Mouse (Mus musculus): Measurements from ENCODE around the gene Rnf212b. TPM values are rescaled to one million over a fixed set of nuclear protein-coding genes. Genes with fewer than 3 reads are reported as not detected.

Gene Rnf212b
- polyA plus RNA-seq, 2 experiments: not detected

DNA sequence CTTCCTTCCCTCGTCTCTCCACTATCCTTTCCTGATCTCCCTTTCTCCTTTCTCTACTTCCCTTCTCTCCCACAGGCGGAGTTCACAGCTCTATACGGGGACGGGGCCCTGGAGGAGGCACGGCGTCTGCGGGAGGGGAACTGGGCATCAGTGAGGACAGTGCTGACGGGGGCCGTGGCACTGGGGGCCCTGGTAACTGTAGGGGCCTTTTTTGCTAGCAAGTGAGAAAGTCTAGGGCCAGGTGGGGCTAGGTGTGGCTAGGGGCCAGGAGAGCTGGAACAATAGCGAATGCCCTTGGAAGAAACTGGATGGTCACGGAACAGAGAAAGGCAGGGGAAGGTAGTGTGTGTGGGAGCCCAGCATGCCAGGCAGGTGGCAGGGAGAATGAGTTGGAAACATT, 71.4 kb downstream of the Rnf212b start:
- DNase-seq (ENCODE audit: low read depth in 3 of 3, low spot score in 3 of 3) (no peak), ATAC-seq (ENCODE audit: insufficient read depth) (no peak)
- Histone ChIP-seq H3K4me2 (ENCODE audit: low read depth) (no peak overlapping the region), H3K36me3 (replicated peaks; ENCODE audit: control insufficient read depth, insufficient read depth, low read depth) (no peaks in the 10 kb centered on the region), H3K4me1 (replicated peaks; ENCODE audit: control insufficient read depth in 2 of 2, insufficient read depth in 2 of 2, low read length in 1 of 2) (peaks cover 3 to 6% of the 10 kb centered on the region in 2 experiments; a peak in 3 of 4 replicates), H3K27me3 (ENCODE audit: control insufficient read depth, insufficient read depth, low read length) (no peaks in the 10 kb centered on the region), H3K27ac (no peak overlapping the region), H3K9ac (replicated peaks) (no peak overlapping the region), H3K9me3 (ENCODE audit: control insufficient read depth, low read length) (no peaks in the 10 kb centered on the region), H3K4me3 (ENCODE audit: insufficient read depth in 1 of 2, low read depth in 2 of 2, low read length in 2 of 2) (no peak overlapping the region)
- WGBS (ENCODE audit: insufficient replicate concordance): 80% methylated on average over 11 of the region's 11 CpGs
- TF ChIP-seq EP300 (IDR thresholded peaks at IDR 0.05; ENCODE audit: low read depth): no peak
- TF ChIP-seq CTCF (IDR thresholded peaks at IDR 0.05; ENCODE audit: low read depth): no peak

DNA sequence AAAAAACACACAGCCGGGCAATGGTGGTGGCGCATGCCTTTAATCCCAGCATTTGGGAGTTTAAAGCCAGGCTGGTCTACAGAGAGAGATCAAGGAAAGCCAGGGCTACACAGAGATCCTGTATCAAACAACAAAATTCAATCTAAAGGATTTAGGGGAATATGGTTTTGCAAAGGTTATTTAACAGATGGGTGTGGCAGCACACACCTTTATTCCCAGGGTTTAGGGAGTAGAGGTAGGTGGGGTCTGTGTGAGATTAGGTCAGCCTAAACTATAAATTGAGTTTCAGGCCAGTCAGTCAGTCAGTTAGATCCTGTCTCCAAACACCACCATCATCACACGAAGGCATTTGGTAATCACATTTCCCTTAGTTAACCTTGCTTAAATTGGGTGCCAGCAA, 78.3 kb downstream of the Rnf212b start, which contains the start of gene Pabpn1:
TSS of gene Pabpn1 (plus strand) at position 301 of the 400 bp plus-strand sequence.
- Histone ChIP-seq H3K27ac (peak within 1 kb of the TSS; percentile 80), H3K9me3 (ENCODE audit: control insufficient read depth, low read length) (no peaks in the 10 kb centered on the region), H3K4me3 (ENCODE audit: insufficient read depth in 1 of 2, low read depth in 2 of 2, low read length in 2 of 2) (peak within 1 kb of the TSS; percentile 83 to 92), H3K36me3 (replicated peaks; ENCODE audit: control insufficient read depth, insufficient read depth, low read depth) (peaks cover 19% of the 10 kb centered on the region), H3K4me1 (replicated peaks; ENCODE audit: control insufficient read depth in 2 of 2, insufficient read depth in 2 of 2, low read length in 1 of 2) (peaks cover 12 to 15% of the 10 kb centered on the region in 2 experiments; a peak in 3 of 4 replicates), H3K9ac (replicated peaks) (peak within 1 kb of the TSS; percentile 65), H3K4me2 (ENCODE audit: low read depth) (peak within 1 kb of the TSS; percentile 73), H3K27me3 (ENCODE audit: control insufficient read depth, insufficient read depth, low read length) (no peaks in the 10 kb centered on the region)
- no peak for TF ChIP-seq EP300 (IDR thresholded peaks at IDR 0.05; ENCODE audit: low read depth)
- TF ChIP-seq CTCF (IDR thresholded peaks at IDR 0.05; ENCODE audit: low read depth): no peak
- 86% methylated on average over 3 of the region's 3 CpGs for WGBS (ENCODE audit: insufficient replicate concordance)
- DNase-seq (ENCODE audit: low read depth in 3 of 3, low spot score in 3 of 3): no peak
- ATAC-seq (ENCODE audit: insufficient read depth): no peak

DNA sequence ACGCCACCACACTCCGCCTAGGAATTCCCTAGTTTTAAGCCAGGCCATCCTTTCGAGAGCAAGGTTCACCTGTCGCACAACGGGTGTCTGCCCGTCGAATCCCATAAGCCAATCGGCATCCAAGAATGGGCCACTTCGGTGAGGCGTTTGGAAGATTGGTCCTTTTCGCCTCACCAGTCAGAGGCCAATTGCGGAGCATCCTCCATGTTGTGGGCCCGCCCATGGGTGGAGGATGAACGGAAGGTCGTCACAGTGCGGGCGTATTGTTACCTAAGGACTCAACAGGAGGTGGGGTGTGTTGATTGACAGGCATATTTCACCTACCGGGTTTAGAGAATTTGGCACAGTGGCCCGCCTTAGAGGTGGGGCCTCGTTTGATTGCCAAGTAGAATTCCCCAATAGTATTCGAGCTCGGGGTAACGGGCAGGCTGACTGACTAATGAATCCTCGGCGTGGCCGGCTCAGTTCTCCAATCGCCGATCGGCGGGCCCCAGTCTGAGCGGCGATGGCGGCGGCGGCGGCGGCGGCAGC, 79.8 kb downstream of the Rnf212b start:
- peak overlapping the region; percentile 99 for H3K4me2 ChIP-seq (ENCODE audit: low read depth)
- TF ChIP-seq EP300 (IDR thresholded peaks at IDR 0.05; ENCODE audit: low read depth) (peak; percentile 44; the same call in 1 of the 2 replicates), CTCF (IDR thresholded peaks at IDR 0.05; ENCODE audit: low read depth) (no peak)
- DNase-seq (ENCODE audit: low read depth in 3 of 3, low spot score in 3 of 3): peak; percentile 100
- under 1% methylated on average over 38 of the region's 38 CpGs for WGBS (ENCODE audit: insufficient replicate concordance)
- H3K27me3 ChIP-seq (ENCODE audit: control insufficient read depth, insufficient read depth, low read length): no peaks in the 10 kb centered on the region
- H3K36me3 ChIP-seq (replicated peaks; ENCODE audit: control insufficient read depth, insufficient read depth, low read depth): peaks cover 31% of the 10 kb centered on the region
- H3K27ac ChIP-seq: peak overlapping the region; percentile 80
- H3K9ac ChIP-seq (replicated peaks): peak overlapping the region; percentile 92
- peaks cover 12 to 15% of the 10 kb centered on the region in 2 experiments; a peak in 3 of 4 replicates for H3K4me1 ChIP-seq (replicated peaks; ENCODE audit: control insufficient read depth in 2 of 2, insufficient read depth in 2 of 2, low read length in 1 of 2)
- peak overlapping the region; percentile 83 to 92 for H3K4me3 ChIP-seq (ENCODE audit: insufficient read depth in 1 of 2, low read depth in 2 of 2, low read length in 2 of 2)
- no peaks in the 10 kb centered on the region for H3K9me3 ChIP-seq (ENCODE audit: control insufficient read depth, low read length)
- ATAC-seq (ENCODE audit: insufficient read depth): peak; percentile 98

DNA sequence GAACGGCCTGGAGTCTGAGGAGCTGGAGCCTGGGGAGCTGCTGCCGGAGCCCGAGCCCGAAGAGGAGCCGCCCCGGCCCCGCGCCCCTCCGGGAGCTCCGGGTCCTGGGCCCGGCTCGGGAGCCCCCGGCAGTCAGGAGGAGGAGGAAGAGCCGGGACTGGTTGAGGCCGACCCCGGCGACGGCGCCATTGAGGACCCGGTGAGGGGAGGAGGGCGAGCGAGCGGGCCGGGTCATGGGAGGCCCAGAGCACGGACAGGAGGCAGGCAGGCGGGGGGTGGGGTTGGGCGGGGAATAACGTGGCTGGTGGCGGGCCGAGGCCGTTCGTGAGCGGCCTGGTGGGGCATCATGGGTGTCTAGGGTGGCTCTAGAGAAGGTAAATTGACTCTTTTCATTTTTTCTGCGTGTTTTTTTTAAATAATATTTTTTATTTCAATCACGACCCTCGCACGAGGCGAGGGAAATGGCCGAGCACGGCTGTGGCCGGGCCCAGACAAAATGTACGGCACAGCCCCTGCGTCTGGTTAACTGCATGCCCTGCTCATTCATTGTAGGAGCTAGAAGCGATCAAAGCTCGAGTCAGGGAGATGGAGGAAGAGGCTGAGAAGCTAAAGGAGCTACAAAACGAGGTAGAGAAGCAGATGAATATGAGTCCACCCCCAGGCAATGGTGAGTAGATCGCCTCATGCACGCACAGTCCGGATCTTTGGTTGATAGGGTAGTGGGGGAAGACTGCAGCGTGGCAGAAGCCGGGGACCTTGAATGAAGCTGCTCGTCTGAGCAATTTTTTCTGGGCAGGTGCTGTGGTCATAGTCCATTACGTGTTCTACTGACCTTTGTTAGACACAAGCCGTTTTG, 80.6 kb downstream of the Rnf212b start:
- DNase-seq (ENCODE audit: low read depth in 3 of 3, low spot score in 3 of 3) (no peak), ATAC-seq (ENCODE audit: insufficient read depth) (peak; percentile 62)
- Histone ChIP-seq H3K4me2 (ENCODE audit: low read depth) (peak overlapping the region; percentile 99), H3K27me3 (ENCODE audit: control insufficient read depth, insufficient read depth, low read length) (no peaks in the 10 kb centered on the region), H3K4me3 (ENCODE audit: insufficient read depth in 1 of 2, low read depth in 2 of 2, low read length in 2 of 2) (peak overlapping the region; percentile 80 to 92), H3K27ac (peak overlapping the region; percentile 60), H3K4me1 (replicated peaks; ENCODE audit: control insufficient read depth in 2 of 2, insufficient read depth in 2 of 2, low read length in 1 of 2) (peaks cover 12 to 15% of the 10 kb centered on the region in 2 experiments; a peak in 3 of 4 replicates), H3K9me3 (ENCODE audit: control insufficient read depth, low read length) (no peaks in the 10 kb centered on the region), H3K9ac (replicated peaks) (peak overlapping the region; percentile 92), H3K36me3 (replicated peaks; ENCODE audit: control insufficient read depth, insufficient read depth, low read depth) (peaks cover 31% of the 10 kb centered on the region)
- WGBS (ENCODE audit: insufficient replicate concordance): under 1% methylated on average over 54 of the region's 54 CpGs
- TF ChIP-seq EP300 (IDR thresholded peaks at IDR 0.05; ENCODE audit: low read depth) (no peak), CTCF (IDR thresholded peaks at IDR 0.05; ENCODE audit: low read depth) (no peak)

DNA sequence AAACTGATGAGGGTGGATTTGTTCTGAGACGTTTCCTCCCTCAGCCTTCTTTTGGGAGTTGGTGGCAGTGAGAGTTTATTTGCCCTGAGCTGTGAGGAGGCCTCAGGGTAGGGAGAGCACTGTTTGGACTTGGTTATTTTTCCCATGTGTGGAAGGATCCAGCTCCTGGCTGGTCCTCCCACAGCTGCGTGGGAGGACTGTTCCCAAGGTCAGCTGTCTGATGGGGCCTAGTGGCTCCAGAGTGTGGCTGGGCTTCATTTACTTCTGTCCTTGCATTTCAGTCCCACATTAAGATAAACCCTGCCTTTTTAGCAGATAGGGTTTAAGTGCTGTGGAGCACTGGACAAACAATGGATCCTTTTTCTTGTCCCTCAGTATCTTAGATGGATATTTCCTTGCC, 83.5 kb downstream of the Rnf212b start:
- H3K27ac ChIP-seq: no peak overlapping the region
- DNase-seq (ENCODE audit: low read depth in 3 of 3, low spot score in 3 of 3) (no peak), ATAC-seq (ENCODE audit: insufficient read depth) (no peak)
- H3K4me2 ChIP-seq (ENCODE audit: low read depth): no peak overlapping the region
- no peak overlapping the region for H3K4me3 ChIP-seq (ENCODE audit: insufficient read depth in 1 of 2, low read depth in 2 of 2, low read length in 2 of 2)
- peaks cover 31% of the 10 kb centered on the region for H3K36me3 ChIP-seq (replicated peaks; ENCODE audit: control insufficient read depth, insufficient read depth, low read depth)
- H3K9ac ChIP-seq (replicated peaks): no peak overlapping the region
- H3K4me1 ChIP-seq (replicated peaks; ENCODE audit: control insufficient read depth in 2 of 2, insufficient read depth in 2 of 2, low read length in 1 of 2): peaks cover 12% of the 10 kb centered on the region in 2 experiments; a peak in 3 of 4 replicates
- TF ChIP-seq CTCF (IDR thresholded peaks at IDR 0.05; ENCODE audit: low read depth) (no peak), EP300 (IDR thresholded peaks at IDR 0.05; ENCODE audit: low read depth) (no peak)
- H3K9me3 ChIP-seq (ENCODE audit: control insufficient read depth, low read length): no peaks in the 10 kb centered on the region
- no peaks in the 10 kb centered on the region for H3K27me3 ChIP-seq (ENCODE audit: control insufficient read depth, insufficient read depth, low read length)
- WGBS (ENCODE audit: insufficient replicate concordance): 70% methylated on average over 2 of the region's 2 CpGs
